Mouse (Mus musculus) midbrain, embryonic 16.5 days (tissue): ENCODE results near the gene Psma6. TPM values are rescaled to one million over a fixed set of nuclear protein-coding genes. Genes with fewer than 3 reads are reported as not detected.

Source experiments
- ATAC-seq: fragments of 200-750 bp; cut with Nextera tagmentation; 2 replicates; pipeline ENCODE4 v1.8.0; 2017; ENCODE audit warnings: moderate TSS enrichment
- H3K27ac ChIP-seq: fragments of 300-500 bp; sonication (generic); 2 replicates; pipeline ENCODE4 v1.5.1; 2014; ENCODE audit warnings: mild to moderate bottlenecking, low read length, mixed read lengths
- H3K27me3 ChIP-seq: fragments of 300-500 bp; sonication (generic); 2 replicates; pipeline ENCODE4 v1.6.1; 2014; ENCODE audit warnings: low read depth, low read length, mixed read lengths; ENCODE audit not compliant: control insufficient read depth, insufficient read depth
- H3K36me3 ChIP-seq: fragments of 300-500 bp; sonication (generic); 2 replicates; pipeline ENCODE4 v1.6.1; 2014; ENCODE audit warnings: mild to moderate bottlenecking, low read length, moderate library complexity, mixed read lengths; ENCODE audit not compliant: control insufficient read depth, insufficient read depth
- H3K4me1 ChIP-seq: fragments of 300-500 bp; sonication (generic); 2 replicates; pipeline ENCODE4 v1.6.1; 2014; ENCODE audit warnings: mild to moderate bottlenecking, low read length, mixed read lengths; ENCODE audit not compliant: control insufficient read depth, insufficient read depth
- H3K4me2 ChIP-seq: fragments of 300-500 bp; sonication (generic); 2 replicates; pipeline ENCODE4 v1.6.1; 2014; ENCODE audit warnings: mild to moderate bottlenecking, low read length, mixed read lengths
- H3K4me3 ChIP-seq: fragments of 300-500 bp; sonication (generic); 2 replicates; pipeline ENCODE4 v1.5.1; 2014; ENCODE audit warnings: low read depth, mild to moderate bottlenecking, low read length, moderate library complexity, mixed read lengths
- H3K9ac ChIP-seq: fragments of 300-500 bp; sonication (generic); 2 replicates; pipeline ENCODE4 v1.6.1; 2014; ENCODE audit warnings: low read depth, low read length, mixed read lengths
- H3K9me3 ChIP-seq: fragments of 300-500 bp; sonication (generic); replicated peaks from 2 replicates; pipeline ENCODE4 v1.6.1; 2014; ENCODE audit warnings: mild to moderate bottlenecking, low read length, mixed read lengths; ENCODE audit not compliant: control insufficient read depth, poor library complexity, severe bottlenecking
- WGBS: fragments of 180-500 bp; shearing (Covaris S2); extraction: QIAGEN DNeasy Blood & Tissue Kit; methylation state at CpG from one replicate; pipeline ENCODE4 v1.1.7; 2014; 5-methylcytosine and 5-hydroxymethylcytosine counted together
- polyA plus RNA-seq: library from polyadenylated mRNA; unstranded; fragments of >200 nt; fragmentation: Nextera tagmentation; extraction: Ambion mirVana; gene quantifications from 2 replicates; pipeline ENCODE4 v1.2.1, GENCODE M21; 2015

Gene Psma6
- polyA plus RNA-seq, 1 experiment from 2014 or later: 401 TPM

DNA sequence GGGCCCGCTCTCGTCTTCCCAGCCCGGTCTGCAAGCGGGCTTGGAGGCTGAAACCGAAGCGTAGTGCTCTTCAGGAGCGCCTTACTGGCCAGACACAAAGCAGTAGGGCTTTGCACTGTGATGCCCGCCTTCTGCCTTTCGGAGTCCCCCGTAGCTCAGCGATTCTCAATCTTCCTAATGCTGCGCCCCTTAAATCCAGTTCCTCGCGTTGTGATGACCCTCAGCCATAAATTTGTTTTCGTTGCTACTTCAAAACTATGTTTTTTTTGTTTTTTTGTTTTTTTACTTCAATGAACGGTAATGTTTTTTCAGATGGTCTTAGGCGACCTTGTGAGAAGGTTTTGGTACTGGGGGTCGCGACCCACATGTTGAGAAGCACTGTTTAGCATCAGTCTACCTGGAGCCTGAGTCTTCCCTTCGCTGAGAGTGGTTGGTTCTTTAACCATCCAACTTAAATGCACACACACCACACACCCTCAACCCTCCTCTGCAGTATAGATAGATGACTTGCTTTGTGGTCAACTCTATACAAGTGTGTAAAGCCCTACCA is 15.2 kb downstream of the Psma6 start:
- Histone ChIP-seq H3K9ac (peak overlapping the region; percentile 92), H3K27ac (peak overlapping the region; percentile 91), H3K27me3 (no peaks in the 10 kb centered on the region), H3K36me3 (no peaks in the 10 kb centered on the region), H3K9me3 (no peaks in the 10 kb centered on the region), H3K4me1 (peaks cover 17% of the 10 kb centered on the region), H3K4me2 (peak overlapping the region; percentile 86), H3K4me3 (peak overlapping the region; percentile 98)
- 1% methylated on average over 20 of the region's 20 CpGs for WGBS
- ATAC-seq: peak; percentile 12

DNA sequence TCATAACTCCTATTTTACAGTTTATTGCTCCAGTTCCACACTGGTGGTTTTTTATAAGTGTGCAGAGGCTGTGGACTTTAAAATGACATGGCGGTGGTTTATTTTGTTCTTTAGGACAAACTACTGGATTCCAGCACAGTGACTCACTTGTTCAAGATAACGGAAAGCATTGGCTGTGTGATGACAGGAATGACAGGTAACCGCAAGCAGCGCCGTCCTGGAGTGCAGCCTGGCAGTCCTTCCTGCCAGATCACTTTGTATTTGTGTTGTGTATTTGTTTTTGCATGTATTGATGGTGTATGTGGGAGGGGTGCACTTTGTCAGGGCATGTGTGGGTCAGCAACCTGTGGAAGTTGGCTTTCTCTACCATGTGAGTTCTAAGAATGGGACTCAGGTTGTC is 23.9 kb downstream of the Psma6 start:
- no peak overlapping the region for H3K9ac ChIP-seq
- no peak for ATAC-seq
- no peaks in the 10 kb centered on the region for H3K4me1 ChIP-seq
- no peak overlapping the region for H3K4me3 ChIP-seq
- 94% methylated on average over 5 of the region's 5 CpGs for WGBS
- H3K27me3 ChIP-seq: no peaks in the 10 kb centered on the region
- no peak overlapping the region for H3K4me2 ChIP-seq
- peaks cover 16% of the 10 kb centered on the region for H3K36me3 ChIP-seq
- no peak overlapping the region for H3K27ac ChIP-seq
- no peaks in the 10 kb centered on the region for H3K9me3 ChIP-seq

DNA sequence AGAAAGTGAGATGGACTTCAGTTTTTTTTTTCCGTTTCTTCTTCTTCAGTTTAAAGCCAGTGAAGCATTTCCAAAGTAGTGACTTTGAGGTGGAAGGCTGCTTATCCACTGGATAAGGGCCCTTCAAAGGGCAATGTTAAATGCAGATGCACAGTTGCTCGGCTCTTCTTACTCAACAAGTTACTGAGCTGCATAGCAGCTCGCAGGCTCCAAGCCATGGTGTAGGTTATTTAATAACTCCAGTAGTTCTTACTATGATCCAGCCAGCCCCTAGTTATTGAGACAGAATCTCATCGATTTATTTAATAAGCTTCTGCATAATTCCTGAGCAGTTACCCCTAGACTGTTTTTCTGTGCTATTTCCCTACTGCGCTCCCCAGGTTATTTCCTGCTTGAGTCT is 31.2 kb downstream of the Psma6 start:
- no peak overlapping the region for H3K4me2 ChIP-seq
- ATAC-seq: no peak
- H3K27ac ChIP-seq: no peak overlapping the region
- no peak overlapping the region for H3K9ac ChIP-seq
- peaks cover 51% of the 10 kb centered on the region for H3K36me3 ChIP-seq
- H3K4me1 ChIP-seq: no peaks in the 10 kb centered on the region
- no peak overlapping the region for H3K4me3 ChIP-seq
- 96% methylated on average over 5 of the region's 5 CpGs for WGBS
- no peaks in the 10 kb centered on the region for H3K27me3 ChIP-seq
- H3K9me3 ChIP-seq: no peaks in the 10 kb centered on the region

DNA sequence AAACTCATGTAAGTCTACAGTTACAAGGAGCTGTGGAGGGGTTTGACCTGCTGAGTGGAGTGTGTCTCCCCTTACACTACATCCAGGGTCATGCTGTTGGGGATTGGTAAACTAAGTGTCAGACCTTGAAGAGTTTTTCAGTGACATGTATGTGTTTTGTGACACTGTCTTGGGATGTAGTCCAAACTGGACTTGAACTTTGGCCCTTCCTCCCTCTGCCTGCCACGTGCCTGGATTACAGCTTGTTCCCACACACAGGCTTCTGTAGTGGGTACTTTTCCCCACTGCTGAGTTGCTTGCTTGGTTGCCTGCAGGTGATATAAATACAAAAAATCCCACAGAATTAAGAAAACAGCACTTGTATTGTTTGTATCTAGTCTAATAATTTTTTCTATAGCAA is 31.7 kb downstream of the Psma6 start:
- no peak for ATAC-seq
- Histone ChIP-seq H3K4me2 (no peak overlapping the region), H3K27ac (no peak overlapping the region), H3K9me3 (no peaks in the 10 kb centered on the region), H3K4me1 (no peaks in the 10 kb centered on the region), H3K9ac (no peak overlapping the region), H3K27me3 (no peaks in the 10 kb centered on the region), H3K36me3 (peaks cover 53% of the 10 kb centered on the region), H3K4me3 (no peak overlapping the region)
- WGBS: 80% methylated on average over 1 of the region's 1 CpGs

DNA sequence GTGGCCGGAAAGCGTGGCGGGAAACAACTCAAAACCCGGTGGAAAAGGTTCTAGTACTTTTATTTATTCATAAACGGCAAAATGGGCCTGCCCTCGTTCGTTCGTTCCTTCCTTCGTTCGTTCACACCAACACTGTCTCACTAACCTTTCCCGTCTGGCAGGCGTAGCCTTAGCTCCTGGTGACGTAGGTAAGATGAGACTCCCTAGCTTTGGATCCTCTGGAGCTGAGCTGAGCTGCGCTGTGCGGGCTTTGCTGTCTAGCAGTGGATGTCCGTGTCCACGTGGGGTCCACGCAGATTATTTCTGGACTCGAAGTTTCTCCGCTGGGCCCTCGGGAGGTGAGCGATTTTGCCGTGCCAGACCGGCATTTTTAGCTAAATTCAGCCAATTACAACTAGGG is 36.2 kb downstream of the Psma6 start:
- no peak for ATAC-seq
- peaks cover 37% of the 10 kb centered on the region for H3K36me3 ChIP-seq

DNA sequence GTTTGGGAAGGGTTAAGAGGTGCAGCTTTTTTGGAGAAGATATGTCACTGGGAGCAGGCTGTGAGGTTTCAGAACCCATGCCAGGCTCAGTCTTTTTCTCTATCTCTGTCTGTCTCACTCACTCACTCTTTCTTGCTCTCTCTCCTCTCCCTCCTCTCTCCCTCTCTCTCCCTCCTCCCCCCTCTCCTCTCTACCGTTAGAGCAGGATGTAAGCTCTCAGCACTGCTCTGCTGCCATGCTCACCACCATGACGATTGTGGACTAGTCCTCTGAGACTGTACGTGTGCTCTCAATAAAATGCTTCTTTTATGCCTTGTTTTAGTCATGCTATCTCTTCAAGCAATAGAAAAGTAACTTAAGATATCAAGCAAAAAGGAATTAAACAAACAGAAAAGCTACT is 38.0 kb downstream of the Psma6 start:
- H3K9me3 ChIP-seq: no peaks in the 10 kb centered on the region
- no peak overlapping the region for H3K9ac ChIP-seq
- H3K4me2 ChIP-seq: no peak overlapping the region
- H3K36me3 ChIP-seq: peaks cover 23% of the 10 kb centered on the region
- H3K4me1 ChIP-seq: no peaks in the 10 kb centered on the region
- H3K27me3 ChIP-seq: no peaks in the 10 kb centered on the region
- ATAC-seq: no peak
- WGBS: 58% methylated on average over 3 of the region's 3 CpGs
- no peak overlapping the region for H3K27ac ChIP-seq
- no peak overlapping the region for H3K4me3 ChIP-seq

More for the DNA sequence above, 36.2 kb downstream of the Psma6 start:
- Histone ChIP-seq H3K9ac (no peak overlapping the region), H3K27me3 (no peaks in the 10 kb centered on the region), H3K9me3 (no peaks in the 10 kb centered on the region), H3K27ac (no peak overlapping the region), H3K4me3 (no peak overlapping the region), H3K4me1 (no peaks in the 10 kb centered on the region), H3K4me2 (no peak overlapping the region)
- 94% methylated on average over 24 of the region's 24 CpGs for WGBS

DNA sequence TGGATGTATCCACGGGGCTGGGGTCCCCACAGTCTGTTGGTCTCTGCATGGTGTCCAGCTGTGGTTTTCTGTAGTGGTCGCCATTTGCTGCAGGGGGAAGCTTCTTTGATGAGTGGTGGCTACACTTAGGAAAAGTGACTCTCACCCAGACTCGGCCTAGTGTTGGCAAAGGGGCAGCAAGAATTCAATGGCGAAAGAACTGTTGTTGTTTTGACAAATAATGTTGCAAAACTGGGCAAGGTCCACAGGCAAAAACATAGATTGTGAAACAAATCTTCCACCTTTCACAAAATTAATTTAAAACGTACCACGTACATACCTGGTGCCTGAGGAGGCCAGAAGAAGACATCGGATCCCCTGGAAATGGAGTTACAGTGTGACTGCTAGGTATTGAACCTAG is 42.3 kb downstream of the Psma6 start:
- H3K27ac ChIP-seq: no peak overlapping the region
- no peaks in the 10 kb centered on the region for H3K4me1 ChIP-seq
- no peak overlapping the region for H3K9ac ChIP-seq
- no peak for ATAC-seq
- no peaks in the 10 kb centered on the region for H3K27me3 ChIP-seq
- WGBS: 93% methylated on average over 7 of the region's 7 CpGs
- no peaks in the 10 kb centered on the region for H3K36me3 ChIP-seq
- H3K9me3 ChIP-seq: no peaks in the 10 kb centered on the region
- no peak overlapping the region for H3K4me2 ChIP-seq
- H3K4me3 ChIP-seq: no peak overlapping the region

DNA sequence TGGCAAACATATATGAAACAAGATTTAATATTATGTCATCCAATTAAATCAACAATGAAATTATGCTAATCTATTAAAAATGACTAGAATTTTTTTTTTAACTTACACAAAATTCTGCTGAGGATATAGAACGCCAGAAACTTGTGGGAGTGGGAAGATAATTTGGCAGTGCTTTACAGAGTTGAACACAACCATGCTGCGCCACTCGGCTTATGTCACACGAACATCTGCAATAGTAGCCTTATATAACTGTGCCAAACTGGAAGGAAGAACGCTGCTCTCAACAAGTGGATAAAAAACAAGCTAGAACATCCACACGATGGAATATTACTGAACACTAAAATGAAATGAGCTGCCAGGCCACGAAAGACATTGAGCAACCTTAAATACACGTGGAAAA is 45.2 kb downstream of the Psma6 start:
- 88% methylated on average over 8 of the region's 8 CpGs for WGBS
- H3K4me2 ChIP-seq: no peak overlapping the region
- H3K9ac ChIP-seq: no peak overlapping the region
- no peaks in the 10 kb centered on the region for H3K9me3 ChIP-seq
- H3K4me3 ChIP-seq: no peak overlapping the region
- H3K4me1 ChIP-seq: no peaks in the 10 kb centered on the region
- no peaks in the 10 kb centered on the region for H3K36me3 ChIP-seq
- no peak overlapping the region for H3K27ac ChIP-seq
- no peaks in the 10 kb centered on the region for H3K27me3 ChIP-seq
- no peak for ATAC-seq

DNA sequence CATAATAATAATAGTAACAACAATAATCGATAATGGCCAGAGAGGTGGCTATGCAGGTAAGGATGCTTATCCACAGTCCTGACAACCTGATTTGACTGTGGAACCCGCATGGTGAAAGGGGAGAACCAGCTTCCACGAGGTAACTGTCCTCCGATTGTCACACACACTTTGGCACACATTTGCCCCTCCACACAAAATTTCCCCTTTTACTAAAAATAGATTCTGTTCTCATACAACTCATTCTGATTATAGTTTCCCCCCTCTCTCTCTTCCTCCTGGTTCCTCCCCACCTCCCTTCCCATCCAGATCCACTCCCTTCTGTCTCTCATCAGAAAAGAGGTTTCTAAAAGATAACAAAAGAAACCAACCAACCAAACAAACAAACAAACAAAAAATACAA is 45.9 kb downstream of the Psma6 start:
- WGBS: 92% methylated on average over 4 of the region's 4 CpGs
- Histone ChIP-seq H3K9ac (no peak overlapping the region), H3K27ac (no peak overlapping the region), H3K4me2 (no peak overlapping the region), H3K36me3 (no peaks in the 10 kb centered on the region), H3K4me1 (no peaks in the 10 kb centered on the region), H3K27me3 (no peaks in the 10 kb centered on the region), H3K4me3 (no peak overlapping the region), H3K9me3 (no peaks in the 10 kb centered on the region)
- no peak for ATAC-seq
